Mouse (Mus musculus): Measurements from ENCODE around the gene Tbck.
A peak's percentile ranks its signal among the peaks of the same experiment; 100 is the strongest.

Gene Tbck

DNA sequence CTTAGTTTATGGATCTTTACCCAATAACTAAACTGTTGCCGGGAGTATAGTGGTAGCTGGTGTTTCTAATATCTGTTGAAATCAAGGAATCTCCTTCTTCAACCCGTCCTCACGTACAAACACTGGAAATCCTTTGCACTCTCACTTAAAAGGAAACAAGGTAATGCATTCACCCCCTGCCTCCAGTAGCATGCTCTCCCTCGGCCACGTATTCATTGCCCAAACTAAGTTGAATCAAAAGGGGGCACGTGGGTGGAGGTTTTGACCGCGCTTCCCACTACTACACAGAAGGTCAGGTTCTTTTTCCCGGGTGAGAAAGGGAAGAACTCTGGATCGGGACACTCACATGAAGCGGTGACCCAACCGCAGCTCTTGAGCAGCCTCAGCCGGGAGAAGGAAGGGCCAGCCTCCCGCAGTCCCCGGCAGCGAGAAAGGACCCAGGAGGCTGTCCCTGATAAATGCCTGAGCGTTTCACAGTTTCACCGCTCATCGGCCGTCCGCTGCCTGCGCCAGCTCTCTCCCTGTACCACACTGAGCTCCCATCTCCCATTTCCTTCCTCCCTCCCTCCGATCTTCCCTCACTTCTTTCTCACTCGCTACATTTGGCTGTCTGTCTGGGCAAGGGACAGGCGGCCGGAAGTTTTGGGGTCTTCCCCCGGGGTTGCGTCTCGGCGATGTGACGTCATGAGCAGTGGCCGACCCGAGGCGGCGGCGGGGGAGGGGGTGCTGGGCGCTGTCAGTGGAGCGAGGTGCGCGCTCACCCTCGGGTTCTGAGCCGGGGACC, at the start of gene Tbck:
TSS of gene Tbck (plus strand) at position 698 of the 784 bp plus-strand sequence.
- peak; percentile 82 to 94 for DNase-seq (ENCODE audit: low spot score in 2 of 2)

DNA sequence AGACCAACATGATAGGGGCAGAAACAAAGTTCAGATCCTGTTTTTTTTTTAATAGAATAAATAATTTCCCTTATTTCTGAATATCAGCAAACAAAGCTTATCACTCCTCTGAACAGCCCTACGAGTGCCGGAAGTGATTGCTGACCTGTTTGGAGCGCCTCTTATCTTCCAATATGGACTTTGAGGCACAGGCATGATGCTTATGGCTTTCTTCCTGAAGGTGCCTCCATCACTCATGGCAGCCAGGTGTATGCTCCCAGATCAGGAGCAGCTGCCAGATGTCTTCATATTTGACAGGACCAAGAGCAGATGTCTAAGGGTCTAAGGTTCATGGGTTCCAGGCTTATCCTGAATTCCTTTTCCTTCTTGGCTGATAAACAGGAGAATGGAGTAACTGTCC, 46.9 kb upstream of the Tbck start:
- no peak for DNase-seq (ENCODE audit: low spot score in 2 of 2)

GRCm38 (mm10) chr3:132644071-132644470, 39.9 kb upstream of the Tbck start:
- no peak for DNase-seq (ENCODE audit: low spot score in 2 of 2)

DNA sequence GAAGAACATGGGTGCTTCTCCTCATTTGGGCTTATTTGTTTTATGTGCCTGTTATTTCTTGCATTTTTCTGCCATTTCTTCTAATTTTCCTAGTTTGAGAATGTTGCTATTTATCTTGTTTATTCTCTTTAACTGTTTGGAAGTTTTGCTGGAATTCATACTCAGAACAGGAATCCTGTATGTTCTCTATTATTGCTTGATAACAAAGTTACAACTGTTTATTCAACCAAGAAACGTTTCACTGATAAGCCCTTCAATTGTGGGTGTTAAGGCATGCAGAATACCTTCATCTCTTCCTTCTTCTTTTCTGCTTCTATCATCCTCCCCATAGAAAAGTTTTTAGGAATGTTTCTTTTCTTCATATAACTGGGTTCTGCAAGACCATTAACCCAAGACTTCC, 37.1 kb upstream of the Tbck start:
- DNase-seq (ENCODE audit: low spot score in 2 of 2), result no peak

DNA sequence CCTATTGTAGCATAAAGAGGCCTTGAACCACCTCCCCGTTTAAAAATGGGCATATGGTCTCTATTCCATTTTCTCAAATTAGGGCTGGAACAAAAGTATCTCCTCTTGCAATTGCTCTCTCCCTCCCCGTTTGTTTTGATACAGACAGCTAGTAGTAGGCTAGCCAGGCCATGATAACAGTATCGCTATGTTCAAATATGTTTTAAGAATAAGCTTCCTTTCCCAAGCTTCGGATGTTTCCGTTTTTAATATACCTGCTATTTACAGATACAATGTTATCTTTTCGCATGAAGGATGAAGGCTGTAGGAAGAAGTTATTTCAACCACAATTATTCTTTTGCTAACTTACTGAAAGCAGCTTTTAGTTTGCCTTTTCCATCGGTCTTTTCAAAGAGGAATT, 34.6 kb upstream of the Tbck start:
- DNase-seq (ENCODE audit: low spot score in 2 of 2), result no peak

GRCm38 (mm10) chr3:132650191-132650590, 33.8 kb upstream of the Tbck start:
- no peak for DNase-seq (ENCODE audit: low spot score in 2 of 2)

GRCm38 (mm10) chr3:132651776-132652175, 32.2 kb upstream of the Tbck start:
- DNase-seq (ENCODE audit: low spot score in 2 of 2), result peak in 1 of 2 experiments; percentile 8

DNA sequence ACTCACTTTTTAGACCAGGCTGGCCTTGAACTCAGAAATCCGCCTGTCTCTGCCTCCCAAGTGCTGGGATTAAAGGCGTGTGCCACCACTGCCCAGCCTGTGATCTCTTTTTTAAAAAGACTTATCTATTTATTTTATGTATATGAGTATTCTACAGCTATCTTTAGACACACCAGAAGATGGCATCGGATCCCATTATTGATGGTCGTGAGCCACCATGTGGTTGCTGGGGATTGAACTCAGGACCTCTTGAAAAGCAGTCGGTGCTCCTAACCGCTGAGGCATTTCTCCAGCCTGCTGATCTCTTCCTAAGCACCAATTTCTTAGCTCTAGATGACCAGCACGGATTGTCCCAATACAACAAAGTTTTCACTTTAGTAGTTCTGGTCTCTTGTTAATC, 30.0 kb upstream of the Tbck start:
- no peak for DNase-seq (ENCODE audit: low spot score in 2 of 2)

- DNase-seq (ENCODE audit: low spot score in 2 of 2), result no peak
Measured at GRCm38 (mm10) chr3:132655955-132656354, 28.0 kb upstream of the Tbck start.

GRCm38 (mm10) chr3:132677494-132677893, 6.5 kb upstream of the Tbck start:
- DNase-seq (ENCODE audit: low spot score in 2 of 2), result no peak

- no peak for DNase-seq (ENCODE audit: low spot score in 2 of 2)
Measured at GRCm38 (mm10) chr3:132684231-132684928, 436 bp downstream of the Tbck start, which contains the start of gene Aimp1. Aimp1 (minus strand) TSS chr3:132684370.

DNA sequence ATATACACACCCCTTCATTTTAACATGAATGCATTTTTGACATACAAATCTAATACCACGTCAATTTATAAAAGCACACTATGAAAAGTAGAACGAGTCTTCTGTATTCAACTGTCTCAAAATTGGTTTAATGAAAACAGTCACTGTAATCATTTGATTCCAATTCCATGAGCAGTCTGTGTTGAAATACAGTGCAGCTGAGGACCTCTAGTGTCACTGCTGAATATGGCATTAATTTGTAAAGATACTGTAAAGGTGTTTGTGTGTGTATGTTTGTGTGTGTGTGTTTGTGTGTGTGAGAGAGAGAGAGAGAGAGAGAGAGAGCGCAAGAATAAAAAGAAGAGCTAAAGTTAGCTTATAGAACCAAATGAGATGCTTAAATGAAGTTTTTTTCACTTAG, 17.4 kb downstream of the Tbck start:
- no peak for DNase-seq (ENCODE audit: low spot score in 2 of 2)

- no peak for DNase-seq (ENCODE audit: low spot score in 2 of 2)
Measured at GRCm38 (mm10) chr3:132704216-132704615, 20.3 kb downstream of the Tbck start.

DNA sequence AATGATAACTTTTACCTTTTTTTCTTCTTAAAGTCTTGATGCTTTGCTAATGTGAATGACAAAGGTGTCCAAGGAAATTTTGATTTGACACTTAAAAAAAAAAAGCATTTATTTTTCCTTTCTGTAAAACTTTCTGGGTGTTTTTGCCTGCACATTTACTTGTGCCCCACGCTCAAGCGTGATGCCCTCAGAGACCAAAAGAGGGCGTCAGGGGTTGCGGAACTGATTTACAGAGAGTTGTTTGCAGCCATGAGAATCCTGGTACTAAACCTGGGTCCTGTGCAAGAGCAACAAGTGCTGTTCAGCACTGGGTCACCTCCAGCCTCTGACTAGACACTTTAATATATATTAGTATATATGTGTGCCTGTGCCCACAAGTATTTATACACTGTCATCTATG, 23.0 kb downstream of the Tbck start:
- DNase-seq (ENCODE audit: low spot score in 2 of 2), result no peak

DNA sequence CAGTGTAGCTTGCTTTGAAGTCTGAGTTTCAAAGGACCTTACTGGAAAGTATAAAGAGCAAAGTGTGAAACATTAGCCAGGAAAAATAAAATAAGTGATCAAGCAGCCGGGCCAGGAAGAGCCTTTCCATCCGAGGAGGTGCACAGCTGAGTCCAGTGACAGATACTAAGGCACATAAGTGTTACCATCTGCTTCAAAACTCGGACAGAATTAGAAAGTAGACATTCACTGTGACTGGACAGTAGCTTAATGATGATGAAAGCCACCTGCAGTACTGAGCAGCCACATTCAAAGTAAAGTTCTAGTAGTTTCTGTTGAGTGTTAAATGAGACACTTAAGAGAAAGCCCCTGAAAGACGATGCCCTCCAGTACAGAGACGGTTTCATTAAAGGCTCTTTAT, 30.0 kb downstream of the Tbck start:
- no peak for DNase-seq (ENCODE audit: low spot score in 2 of 2)

DNA sequence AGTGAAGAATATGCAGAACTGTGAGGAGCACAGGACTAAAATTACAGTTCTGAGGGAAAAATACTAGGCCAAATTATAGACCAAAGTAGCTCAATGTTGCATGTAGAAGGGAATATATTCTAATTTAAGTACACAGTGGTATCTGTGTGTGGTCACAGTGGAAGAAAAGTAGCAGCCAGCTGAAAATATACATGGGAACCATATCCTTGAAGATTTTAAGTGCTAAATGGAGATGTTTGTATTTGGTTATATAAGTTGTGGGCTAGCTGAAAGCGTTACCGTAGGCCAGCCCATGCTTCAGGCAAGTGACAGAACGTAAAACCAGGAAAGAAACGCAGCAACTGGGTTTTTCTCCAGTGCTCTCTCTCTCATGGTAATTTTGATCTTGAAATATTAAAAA, 33.4 kb downstream of the Tbck start:
- no peak for DNase-seq (ENCODE audit: low spot score in 2 of 2)

DNA sequence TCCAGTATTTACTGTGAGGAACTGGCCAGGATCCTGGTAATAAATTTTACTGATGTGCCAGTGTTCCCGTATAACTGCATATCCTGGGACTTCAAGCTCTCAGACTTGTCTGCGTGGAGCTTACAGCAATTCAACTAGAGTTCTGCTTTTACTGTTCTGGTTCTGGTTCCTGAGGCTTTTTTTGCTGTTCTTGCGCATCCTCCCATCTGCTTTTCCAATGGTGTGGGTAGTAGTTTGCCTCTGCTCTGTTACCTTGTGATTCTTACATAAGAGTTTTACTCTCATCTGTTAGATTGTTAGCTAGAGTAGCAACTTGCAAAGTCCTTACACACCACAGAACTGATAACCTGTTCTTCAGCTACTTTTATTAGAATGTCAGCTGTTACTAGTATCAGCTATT, 40.4 kb downstream of the Tbck start:
- DNase-seq (ENCODE audit: low spot score in 2 of 2), result peak; percentile 35 to 46

DNA sequence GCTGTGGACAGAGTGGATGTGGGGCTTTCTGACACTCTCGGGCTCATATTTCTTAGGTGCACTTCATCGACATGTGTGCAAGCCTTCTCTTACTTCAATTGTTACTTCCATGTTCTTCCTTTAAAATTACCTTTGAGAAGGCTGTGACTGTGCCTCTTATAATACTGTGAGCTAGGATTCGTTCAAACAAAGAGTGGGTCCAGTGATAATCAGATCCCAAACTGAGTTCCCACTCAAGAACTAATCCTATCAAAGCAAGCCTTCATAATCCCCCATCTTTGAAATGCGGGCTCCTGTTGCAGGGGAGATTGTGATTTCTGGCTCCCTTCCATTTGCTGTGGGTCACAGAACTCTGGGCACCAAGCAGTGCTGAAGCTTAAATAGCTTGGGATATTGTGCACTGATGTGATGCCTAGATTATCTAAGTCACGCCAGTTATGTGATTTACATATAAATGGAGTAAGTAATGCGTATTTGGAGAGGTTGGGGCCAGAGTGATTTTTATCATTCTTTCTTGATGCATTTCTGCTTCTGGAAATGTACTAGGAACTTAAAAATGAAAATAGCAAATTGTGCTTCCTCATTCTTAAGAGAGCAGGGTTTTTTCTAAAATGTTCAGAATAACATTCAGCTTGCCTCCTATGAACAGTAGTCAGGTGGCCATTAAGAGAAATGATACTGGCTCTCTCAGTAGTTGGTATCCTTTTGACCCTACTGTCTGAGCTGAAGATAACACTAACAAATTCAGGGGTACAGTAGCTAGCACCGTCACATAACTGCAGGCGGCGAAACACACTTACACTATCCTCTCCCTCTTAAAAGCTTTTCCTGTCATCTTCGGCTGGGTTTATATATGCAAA, 60.6 kb downstream of the Tbck start:
- no peak for DNase-seq (ENCODE audit: low spot score in 2 of 2)

GRCm38 (mm10) chr3:132747036-132747435, 63.1 kb downstream of the Tbck start:
- peak in 1 of 2 experiments; percentile 63 for DNase-seq (ENCODE audit: low spot score in 2 of 2)

GRCm38 (mm10) chr3:132747766-132748165, 63.8 kb downstream of the Tbck start:
- DNase-seq (ENCODE audit: low spot score in 2 of 2), result no peak

DNA sequence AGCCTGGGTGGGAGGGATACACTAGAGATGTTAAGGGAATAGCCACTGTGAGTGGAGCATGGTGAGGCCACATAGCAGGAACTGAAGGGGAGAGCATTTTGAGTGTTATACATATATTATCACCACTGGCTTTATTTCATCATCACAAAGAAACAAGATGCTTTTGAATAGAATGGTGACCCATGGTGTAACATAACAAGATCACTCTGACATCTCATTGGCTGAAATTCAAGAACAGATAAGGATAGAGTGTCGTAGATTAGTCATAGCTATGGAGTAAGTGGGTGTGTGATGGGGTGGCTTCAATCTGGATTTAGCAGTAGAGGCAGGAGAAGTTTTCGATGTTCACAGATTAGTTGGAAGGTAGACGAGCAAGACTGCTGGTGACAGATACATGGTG, 64.8 kb downstream of the Tbck start:
- DNase-seq (ENCODE audit: low spot score in 2 of 2), result no peak

DNA sequence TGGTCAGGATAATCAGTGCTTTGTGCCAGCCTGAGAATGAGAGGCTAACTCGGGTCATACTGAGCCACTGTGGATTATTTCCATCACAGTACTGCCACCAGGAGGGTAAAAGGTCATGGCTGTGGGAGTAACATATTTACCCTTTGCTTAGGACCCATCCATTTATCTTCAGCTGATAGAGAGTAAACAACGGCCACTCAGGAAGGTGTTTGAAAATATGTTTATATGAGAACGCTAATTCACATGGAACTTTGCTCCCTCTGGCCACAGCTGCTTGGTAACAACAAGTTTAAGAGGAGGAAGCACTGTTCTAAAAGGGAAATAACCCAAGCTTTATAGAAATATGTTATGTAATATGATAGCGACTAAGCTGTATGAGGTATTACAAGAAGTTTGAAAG, 68.8 kb downstream of the Tbck start:
- DNase-seq (ENCODE audit: low spot score in 2 of 2), result no peak
